Mouse (Mus musculus): Measurements from ENCODE around the gene Kif1bp. TPM values are rescaled to one million over a fixed set of nuclear protein-coding genes. Genes with fewer than 3 reads are reported as not detected.
"Not testable (repeated sequence)": the region's sequence is repeated elsewhere in the genome, so short reads cannot be mapped to it uniquely, and the experiment has no call there.

The Kif1bp gene
- total and polyA plus RNA-seq, 2 experiments from 2014 or later = 78.9 to 95.5 TPM

- H3K4me2 ChIP-seq (ENCODE audit: low read depth) = no peak overlapping the region
- H3K9me3 ChIP-seq (ENCODE audit: low read length) = no peaks in the 10 kb centered on the region
- H3K9ac ChIP-seq = no peak overlapping the region
- WGBS = 68% methylated on average over 12 of the region's 12 CpGs
- H3K4me3 ChIP-seq (ENCODE audit: low read depth, low read length) = no peak overlapping the region
- DNase-seq = no peak
- ATAC-seq = no peak
- H3K36me3 ChIP-seq (ENCODE audit: insufficient read depth) = no peaks in the 10 kb centered on the region
- TF ChIP-seq CTCF (IDR thresholded peaks at IDR 0.05; ENCODE audit: low read depth) = no peak
- no peaks in the 10 kb centered on the region for H3K4me1 ChIP-seq (ENCODE audit: insufficient read depth)
- H3K27ac ChIP-seq (ENCODE audit: low read depth, low read length) = no peak overlapping the region
- H3K27me3 ChIP-seq (ENCODE audit: insufficient read depth, low read length) = 0 out of 2 replicates have a peak, but pooled peaks cover 4% of the 10 kb centered on the region
Measured at GRCm38 (mm10) chr10:62503836-62504628, 74.2 kb downstream of the Kif1bp start.

GRCm38 (mm10) chr10:62503353-62503752, 74.9 kb downstream of the Kif1bp start:
- no peaks in the 10 kb centered on the region for H3K36me3 ChIP-seq (ENCODE audit: insufficient read depth)
- ATAC-seq (no peak), DNase-seq (no peak)
- H3K4me3 ChIP-seq (ENCODE audit: low read depth, low read length) = no peak overlapping the region
- 79% methylated on average over 4 of the region's 4 CpGs for WGBS
- H3K27ac ChIP-seq (ENCODE audit: low read depth, low read length) = no peak overlapping the region
- H3K4me2 ChIP-seq (ENCODE audit: low read depth) = no peak overlapping the region
- no peaks in the 10 kb centered on the region for H3K4me1 ChIP-seq (ENCODE audit: insufficient read depth)
- H3K9ac ChIP-seq = no peak overlapping the region
- H3K27me3 ChIP-seq (ENCODE audit: insufficient read depth, low read length) = 0 out of 2 replicates have a peak, but pooled peaks cover 1% of the 10 kb centered on the region
- no peak for TF ChIP-seq CTCF (IDR thresholded peaks at IDR 0.05; ENCODE audit: low read depth)
- H3K9me3 ChIP-seq (ENCODE audit: low read length) = no peaks in the 10 kb centered on the region

GRCm38 (mm10) chr10:62501951-62502350, 76.3 kb downstream of the Kif1bp start:
- no peak overlapping the region for H3K4me2 ChIP-seq (ENCODE audit: low read depth)
- no peak overlapping the region for H3K4me3 ChIP-seq (ENCODE audit: low read depth, low read length)
- no peaks in the 10 kb centered on the region for H3K9me3 ChIP-seq (ENCODE audit: low read length)
- TF ChIP-seq CTCF (IDR thresholded peaks at IDR 0.05; ENCODE audit: low read depth) = no peak
- H3K36me3 ChIP-seq (ENCODE audit: insufficient read depth) = no peaks in the 10 kb centered on the region
- ATAC-seq = no peak
- no peaks in the 10 kb centered on the region for H3K27me3 ChIP-seq (ENCODE audit: insufficient read depth, low read length)
- 83% methylated on average over 7 of the region's 7 CpGs for WGBS
- H3K4me1 ChIP-seq (ENCODE audit: insufficient read depth) = no peaks in the 10 kb centered on the region
- H3K27ac ChIP-seq (ENCODE audit: low read depth, low read length) = no peak overlapping the region
- DNase-seq = no peak
- no peak overlapping the region for H3K9ac ChIP-seq

- H3K9ac ChIP-seq = no peak overlapping the region
- no peaks in the 10 kb centered on the region for H3K36me3 ChIP-seq (ENCODE audit: insufficient read depth)
- no peak overlapping the region for H3K4me3 ChIP-seq (ENCODE audit: low read depth, low read length)
- H3K9me3 ChIP-seq (ENCODE audit: low read length) = no peaks in the 10 kb centered on the region
- no peak for ATAC-seq
- DNase-seq = no peak
- no peak overlapping the region for H3K4me2 ChIP-seq (ENCODE audit: low read depth)
- no peak overlapping the region for H3K27ac ChIP-seq (ENCODE audit: low read depth, low read length)
- no peaks in the 10 kb centered on the region for H3K27me3 ChIP-seq (ENCODE audit: insufficient read depth, low read length)
- H3K4me1 ChIP-seq (ENCODE audit: insufficient read depth) = no peaks in the 10 kb centered on the region
- TF ChIP-seq CTCF (IDR thresholded peaks at IDR 0.05; ENCODE audit: low read depth) = no peak
- WGBS = 87% methylated on average over 9 of the region's 9 CpGs
Measured at GRCm38 (mm10) chr10:62500916-62501615, 77.2 kb downstream of the Kif1bp start.

GRCm38 (mm10) chr10:62500088-62500915, 78.0 kb downstream of the Kif1bp start:
- no peaks in the 10 kb centered on the region for H3K36me3 ChIP-seq (ENCODE audit: insufficient read depth)
- peak; percentile 79 for ATAC-seq
- H3K9ac ChIP-seq = no peak overlapping the region
- H3K4me1 ChIP-seq (ENCODE audit: insufficient read depth) = no peaks in the 10 kb centered on the region
- peak; percentile 89 for TF ChIP-seq CTCF (IDR thresholded peaks at IDR 0.05; ENCODE audit: low read depth)
- H3K27me3 ChIP-seq (ENCODE audit: insufficient read depth, low read length) = no peaks in the 10 kb centered on the region
- peak; percentile 84 for DNase-seq
- no peaks in the 10 kb centered on the region for H3K9me3 ChIP-seq (ENCODE audit: low read length)
- WGBS = 24% methylated on average over 15 of the region's 15 CpGs
- 0 out of 2 replicates have a peak overlapping the region, but pooled peaks have one; percentile 10 for H3K4me2 ChIP-seq (ENCODE audit: low read depth)
- no peak overlapping the region for H3K4me3 ChIP-seq (ENCODE audit: low read depth, low read length)
- no peak overlapping the region for H3K27ac ChIP-seq (ENCODE audit: low read depth, low read length)

GRCm38 (mm10) chr10:62491681-62492080, 86.6 kb downstream of the Kif1bp start:
- H3K27me3 ChIP-seq (ENCODE audit: insufficient read depth, low read length); H3K4me1 ChIP-seq (ENCODE audit: insufficient read depth); H3K4me2 ChIP-seq (ENCODE audit: low read depth); H3K9me3 ChIP-seq (ENCODE audit: low read length); ATAC-seq; H3K27ac ChIP-seq (ENCODE audit: low read depth, low read length); H3K4me3 ChIP-seq (ENCODE audit: low read depth, low read length); H3K36me3 ChIP-seq (ENCODE audit: insufficient read depth); DNase-seq; H3K9ac ChIP-seq: not testable (repeated sequence)
- 89% methylated on average over 3 of the region's 3 CpGs for WGBS

Other genes starting within 250 kb of the Kif1bp start
- 86.2 and 90.1 TPM in 2 replicates for gene Hk1, start 198.5 kb downstream of the Kif1bp start, total RNA-seq (2014; rRNA removed)
- 109 and 140 TPM in 2 replicates for gene Hk1, start 198.5 kb downstream of the Kif1bp start, polyA plus RNA-seq (2015; fragmentation: Nextera tagmentation; extraction: Ambion mirVana)
- gene Hkdc1, start 156.0 kb downstream of the Kif1bp start, total RNA-seq (2014; rRNA removed) = 0.23 and 0.57 TPM in 2 replicates
- gene Hkdc1, start 156.0 kb downstream of the Kif1bp start, polyA plus RNA-seq (2015; fragmentation: Nextera tagmentation; extraction: Ambion mirVana) = 0.31 and 0.33 TPM in 2 replicates
- 2.0 and 2.2 TPM in 2 replicates for gene 4930507D05Rik, start 129.0 kb downstream of the Kif1bp start, total RNA-seq (2014; rRNA removed)
- gene 4930507D05Rik, start 129.0 kb downstream of the Kif1bp start, polyA plus RNA-seq (2015; fragmentation: Nextera tagmentation; extraction: Ambion mirVana) = 0.98 and 1.5 TPM in 2 replicates
- gene Supv3l1, start 128.7 kb downstream of the Kif1bp start, total RNA-seq (2014; rRNA removed) = 23.5 and 26.0 TPM in 2 replicates
- gene Supv3l1, start 128.7 kb downstream of the Kif1bp start, polyA plus RNA-seq (2015; fragmentation: Nextera tagmentation; extraction: Ambion mirVana) = 13.2 and 15.8 TPM in 2 replicates
- 40.2 and 45.7 TPM in 2 replicates for gene Vps26a, start 91.7 kb downstream of the Kif1bp start, total RNA-seq (2014; rRNA removed)
- gene Vps26a, start 91.7 kb downstream of the Kif1bp start, polyA plus RNA-seq (2015; fragmentation: Nextera tagmentation; extraction: Ambion mirVana) = 43.1 and 52.1 TPM in 2 replicates
- 12.8 and 17.4 TPM in 2 replicates for gene Srgn, start 51.0 kb downstream of the Kif1bp start, total RNA-seq (2014; rRNA removed)
- gene Srgn, start 51.0 kb downstream of the Kif1bp start, polyA plus RNA-seq (2015; fragmentation: Nextera tagmentation; extraction: Ambion mirVana) = 19.8 and 19.9 TPM in 2 replicates
- 24.2 and 30.7 TPM in 2 replicates for gene Ddx21, start 23.8 kb upstream of the Kif1bp start, total RNA-seq (2014; rRNA removed)
- 10.4 and 11.1 TPM in 2 replicates for gene Ddx21, start 23.8 kb upstream of the Kif1bp start, polyA plus RNA-seq (2015; fragmentation: Nextera tagmentation; extraction: Ambion mirVana)
- 77.4 and 91.0 TPM in 2 replicates for gene Ddx50, start 72.8 kb upstream of the Kif1bp start, total RNA-seq (2014; rRNA removed)
- gene Ddx50, start 72.8 kb upstream of the Kif1bp start, polyA plus RNA-seq (2015; fragmentation: Nextera tagmentation; extraction: Ambion mirVana) = 73.1 and 74.5 TPM in 2 replicates
- 4.3 and 6.1 TPM in 2 replicates for gene Stox1, start 147.7 kb upstream of the Kif1bp start, total RNA-seq (2014; rRNA removed)
- 3.9 and 6.9 TPM in 2 replicates for gene Stox1, start 147.7 kb upstream of the Kif1bp start, polyA plus RNA-seq (2015; fragmentation: Nextera tagmentation; extraction: Ambion mirVana)
- gene Ccar1, start 213.8 kb upstream of the Kif1bp start, total RNA-seq (2014; rRNA removed) = 64.0 and 94.1 TPM in 2 replicates
- gene Ccar1, start 213.8 kb upstream of the Kif1bp start, polyA plus RNA-seq (2015; fragmentation: Nextera tagmentation; extraction: Ambion mirVana) = 62.2 and 74.7 TPM in 2 replicates